ENCODE assay signal across 8 mouse cellular contexts in the genomic region with DNA sequence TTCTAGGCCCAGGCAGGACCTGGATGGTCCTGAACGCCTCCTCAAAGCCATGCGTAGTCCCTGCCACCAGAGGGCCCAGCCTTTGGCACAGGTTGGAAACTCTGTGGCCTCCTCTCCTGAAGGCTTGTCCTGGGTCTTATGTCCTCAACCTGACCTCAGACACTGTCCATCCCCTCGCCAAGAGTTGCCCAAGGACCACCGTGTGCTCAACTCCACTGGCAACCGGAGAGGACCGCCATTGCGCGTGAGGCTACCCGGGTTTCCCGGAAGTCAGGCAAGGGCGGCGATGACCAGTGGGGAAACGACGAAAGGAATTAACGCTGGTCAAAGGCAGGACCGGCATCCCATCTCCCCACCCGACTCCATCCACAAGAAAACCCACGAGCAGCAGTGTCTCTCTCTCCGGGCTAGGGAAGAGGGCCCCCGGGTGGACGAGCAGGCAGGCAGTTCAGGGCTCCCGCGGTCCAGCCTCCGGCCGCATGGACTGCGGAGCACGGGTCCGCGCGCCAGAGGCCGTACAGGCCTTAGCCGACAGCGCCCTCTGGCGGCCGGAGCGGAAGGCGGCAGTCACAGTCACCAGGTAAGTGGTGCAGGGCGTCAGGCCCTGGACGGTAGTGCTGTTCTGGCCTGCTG. TPM values are rescaled to one million over a fixed set of nuclear protein-coding genes. Genes with fewer than 3 reads are reported as not detected.
DNase-seq lines count a peak whose midpoint lies in the region; ATAC-seq and TF ChIP-seq lines count a peak whose summit lies in the region.

No protein-coding gene starts in this region.

- under 1% methylated on average over 39 of the region's 39 CpGs for WGBS in hindbrain, embryonic 11.5 days
- WGBS in lung, postnatal 0 days: under 1% methylated on average over 32 of the region's 39 CpGs

- TF ChIP-seq POLR2A in MEL (IDR thresholded peaks at IDR 0.05; ENCODE audit: control insufficient read depth in 1 of 2, insufficient read depth in 1 of 2, low read depth in 1 of 2, low read length in 2 of 2, poor library complexity in 1 of 2): peak; percentile 85 to 91

- peak overlapping the region; percentile 97 for H3K9ac ChIP-seq in MEL (ENCODE audit: control insufficient read depth, low read depth, low read length, poor library complexity, severe bottlenecking)
- H3K9ac ChIP-seq in hindbrain, embryonic 11.5 days (ENCODE audit: low read depth, low read length): peak overlapping the region; percentile 83
- H3K9ac ChIP-seq in lung, postnatal 0 days (replicated peaks; ENCODE audit: low read depth): peak overlapping the region; percentile 51

- peak; percentile 68 for ATAC-seq in frontal cortex, adult (ENCODE audit: low TSS enrichment)
- peak; percentile 94 for ATAC-seq in hindbrain, embryonic 11.5 days (ENCODE audit: low FRiP score)
- ATAC-seq in lung, postnatal 0 days: peak; percentile 92

- peak overlapping the region; percentile 55 for H3K27ac ChIP-seq in MEL (ENCODE audit: control insufficient read depth, low read depth, low read length)
- no peak overlapping the region for H3K27ac ChIP-seq in hindbrain, embryonic 11.5 days (ENCODE audit: low read depth, low read length)
- peak overlapping the region; percentile 63 for H3K27ac ChIP-seq in lung, postnatal 0 days (ENCODE audit: low read length)

- peak overlapping the region; percentile 86 for H3K4me2 ChIP-seq in hindbrain, embryonic 11.5 days (replicated peaks; ENCODE audit: low read depth, low read length)
- H3K4me2 ChIP-seq in lung, postnatal 0 days (replicated peaks; ENCODE audit: low read depth, low read length): peak overlapping the region; percentile 85

- H3K9me3 ChIP-seq in MEL (replicated peaks; ENCODE audit: insufficient read depth, low read length): no peaks in the 10 kb centered on the region
- H3K9me3 ChIP-seq in hindbrain, embryonic 11.5 days (ENCODE audit: control insufficient read depth, low read length): no peaks in the 10 kb centered on the region
- H3K9me3 ChIP-seq in lung, postnatal 0 days (ENCODE audit: low read length): no peaks in the 10 kb centered on the region

- peak overlapping the region; percentile 73 to 84 for H3K4me3 ChIP-seq in MEL (ENCODE audit: control insufficient read depth in 1 of 2, insufficient read depth in 1 of 2, low read depth in 2 of 2, low read length in 2 of 2)
- peak overlapping the region; percentile 52 for H3K4me3 ChIP-seq in hindbrain, embryonic 11.5 days (ENCODE audit: low read depth, low read length)
- peak overlapping the region; percentile 53 for H3K4me3 ChIP-seq in lung, postnatal 0 days (ENCODE audit: low read depth, low read length)

- peaks cover 0 to 2% of the 10 kb centered on the region in 2 experiments; a peak in 1 of 4 replicates for H3K36me3 ChIP-seq in MEL (ENCODE audit: control insufficient read depth in 1 of 2, insufficient read depth in 2 of 2, low read length in 2 of 2)
- no peaks in the 10 kb centered on the region for H3K36me3 ChIP-seq in hindbrain, embryonic 11.5 days (ENCODE audit: control insufficient read depth, insufficient read depth, low read length)
- no peaks in the 10 kb centered on the region for H3K36me3 ChIP-seq in lung, postnatal 0 days (ENCODE audit: insufficient read depth, low read length)

- no peaks in the 10 kb centered on the region for H3K27me3 ChIP-seq in MEL (ENCODE audit: control insufficient read depth in 1 of 2, insufficient read depth in 2 of 2, low read length in 2 of 2)
- H3K27me3 ChIP-seq in hindbrain, embryonic 11.5 days (ENCODE audit: control insufficient read depth, insufficient read depth, low read length): peaks cover 20% of the 10 kb centered on the region
- 0 out of 2 replicates have a peak, but pooled peaks cover 4% of the 10 kb centered on the region for H3K27me3 ChIP-seq in lung, postnatal 0 days (replicated peaks; ENCODE audit: insufficient read depth, low read length)

- peak; percentile 66 for TF ChIP-seq RAD21 in MEL (IDR thresholded peaks at IDR 0.05; ENCODE audit: low read depth, low read length)

- TF ChIP-seq EP300 in MEL (IDR thresholded peaks at IDR 0.05; ENCODE audit: low read depth in 1 of 2, low read length in 2 of 2): no peak
- no peak for TF ChIP-seq EP300 in lung, postnatal 0 days (IDR thresholded peaks at IDR 0.05)

- peaks cover 3% of the 10 kb centered on the region; the same call in 1 of the 2 replicates for H3K79me2 ChIP-seq in MEL (ENCODE audit: control insufficient read depth, insufficient read depth, low read length, poor library complexity)

- peak; percentile 87 for DNase-seq in MEL (ENCODE audit: low read depth, low spot score)
- DNase-seq in cerebellum, adult 8-10 months: peak; percentile 95
- DNase-seq in hindbrain, embryonic 11.5 days (ENCODE audit: low spot score): peak; percentile 97
- DNase-seq in layer of hippocampus, adult 9-11 months: peak; percentile 86
- DNase-seq in lung, postnatal 0 days (ENCODE audit: low spot score): peak; percentile 93
- DNase-seq in ovary, postnatal 10 days (ENCODE audit: low spot score): peak; percentile 94
- DNase-seq in thymus, postnatal 10 days (ENCODE audit: low spot score in 2 of 2): peak; percentile 61 to 86

- H3K4me1 ChIP-seq in MEL (ENCODE audit: control insufficient read depth in 1 of 2, insufficient read depth in 2 of 2, low read length in 2 of 2): peaks cover 0 to 15% of the 10 kb centered on the region in 2 experiments; a peak in 2 of 4 replicates
- H3K4me1 ChIP-seq in hindbrain, embryonic 11.5 days (replicated peaks; ENCODE audit: control insufficient read depth, insufficient read depth, low read length): peaks cover 2% of the 10 kb centered on the region; the same call in 1 of the 2 replicates
- H3K4me1 ChIP-seq in lung, postnatal 0 days (ENCODE audit: insufficient read depth, low read depth, low read length): peaks cover 8% of the 10 kb centered on the region; the same call in 1 of the 2 replicates

- TF ChIP-seq CTCF in MEL (IDR thresholded peaks at IDR 0.05 in 2 of 3, conservative IDR thresholded peaks at IDR 0.05 in 1 of 3; ENCODE audit: control insufficient read depth in 1 of 3, insufficient read depth in 1 of 3, low read depth in 2 of 3, low read length in 3 of 3, poor library complexity in 1 of 3, severe bottlenecking in 1 of 3): peak; percentile 83 to 99 (median 92)
- TF ChIP-seq CTCF in lung, postnatal 0 days (IDR thresholded peaks at IDR 0.05): peak; percentile 99

TF ChIP-seq in MEL, 35 proteins besides CTCF, POLR2A, EP300 and RAD21 (continues in another document):
- TF ChIP-seq MYC (IDR thresholded peaks at IDR 0.05; ENCODE audit: low read depth, low read length) (no peak), MAX (IDR thresholded peaks at IDR 0.05; ENCODE audit: low read length) (peak; percentile 73), GABPA (IDR thresholded peaks at IDR 0.05; ENCODE audit: low read depth, low read length) (no peak), TBP (IDR thresholded peaks at IDR 0.05; ENCODE audit: low read depth, low read length) (0 out of 2 replicates have a peak, but pooled peaks have one; percentile 14), ZMIZ1 (IDR thresholded peaks at IDR 0.05; ENCODE audit: low read depth, low read length) (no peak), TCF12 (IDR thresholded peaks at IDR 0.05; ENCODE audit: low read depth, low read length) (peak; percentile 37; the same call in 1 of the 2 replicates), SMC3 (IDR thresholded peaks at IDR 0.05; ENCODE audit: low read depth, low read length) (peak; percentile 60), E2F4 (IDR thresholded peaks at IDR 0.05; ENCODE audit: borderline replicate concordance, low read depth, low read length) (no peak), MAFK (IDR thresholded peaks at IDR 0.05; ENCODE audit: borderline replicate concordance, low read depth, low read length) (no peak), HCFC1 (IDR thresholded peaks at IDR 0.05; ENCODE audit: low read depth, low read length) (peak; percentile 71), ZC3H11A (IDR thresholded peaks at IDR 0.05; ENCODE audit: low read depth, low read length) (peak; percentile 33; the same call in 1 of the 2 replicates), MXI1 (IDR thresholded peaks at IDR 0.05; ENCODE audit: low read depth, low read length) (peak; percentile 66; the same call in 1 of the 2 replicates), POLR2AphosphoS2 (IDR thresholded peaks at IDR 0.05; ENCODE audit: low read length) (peak; percentile 60; the same call in 1 of the 2 replicates)

RNA-seq across cellular contexts. Expression of a gene that starts 4.5 kb away (rescaled TPM):
- total RNA-seq in MEL (2012; rRNA removed): 0.33 and 0.42 TPM in 2 replicates
- polyA plus RNA-seq in MEL (2012; ENCODE audit: insufficient read depth in 1 of 2, insufficient read length in 2 of 2, low read depth in 1 of 2, low replicate concordance in 2 of 2, missing spikeins in 1 of 2): under 1 TPM in 1 of 2 experiments, not detected in 1; 0.33 TPM
- polyA plus RNA-seq in hindbrain, embryonic 11.5 days (2014; fragmentation: Nextera tagmentation; extraction: Ambion mirVana): 8.6 and 9.5 TPM in 2 replicates
- polyA plus RNA-seq in lung, postnatal 0 days (2015; fragmentation: Nextera tagmentation; extraction: Ambion mirVana): 6.5 and 7.0 TPM in 2 replicates

RNA-seq across cellular contexts. Expression of a gene that starts 9.1 kb away (rescaled TPM):
- total RNA-seq in MEL (2012; rRNA removed): 198 and 220 TPM in 2 replicates
- polyA plus RNA-seq in MEL (2012; ENCODE audit: insufficient read depth in 1 of 2, insufficient read length in 2 of 2, low read depth in 1 of 2, low replicate concordance in 2 of 2, missing spikeins in 1 of 2): 100 to 1,000 TPM in 1 of 2 experiments, not detected in 1; 232 TPM
- polyA plus RNA-seq in hindbrain, embryonic 11.5 days (2014; fragmentation: Nextera tagmentation; extraction: Ambion mirVana): 70.9 and 79.9 TPM in 2 replicates
- polyA plus RNA-seq in lung, postnatal 0 days (2015; fragmentation: Nextera tagmentation; extraction: Ambion mirVana): 26.1 and 28.5 TPM in 2 replicates

RNA-seq across cellular contexts. Expression of a gene that starts 15.7 kb away (rescaled TPM):
- 0.10 and 0.19 TPM in 2 replicates for total RNA-seq in MEL (2012; rRNA removed)
- polyA plus RNA-seq in MEL (2012; ENCODE audit: insufficient read depth in 1 of 2, insufficient read length in 2 of 2, low read depth in 1 of 2, low replicate concordance in 2 of 2, missing spikeins in 1 of 2): under 1 TPM in 1 of 2 experiments, not detected in 1; 0.32 TPM
- polyA plus RNA-seq in hindbrain, embryonic 11.5 days (2014; fragmentation: Nextera tagmentation; extraction: Ambion mirVana): 0.25 and 0.52 TPM in 2 replicates
- polyA plus RNA-seq in lung, postnatal 0 days (2015; fragmentation: Nextera tagmentation; extraction: Ambion mirVana): 0.13 and 0.31 TPM in 2 replicates

RNA-seq across cellular contexts. Expression of a gene that starts 20.2 kb away (rescaled TPM):
- 0.12 TPM in 1 of 2 replicates, not detected in the other for total RNA-seq in MEL (2012; rRNA removed)
- not detected for polyA plus RNA-seq in MEL (2012; ENCODE audit: insufficient read depth in 1 of 2, insufficient read length in 2 of 2, low read depth in 1 of 2, low replicate concordance in 2 of 2, missing spikeins in 1 of 2)
- polyA plus RNA-seq in hindbrain, embryonic 11.5 days (2014; fragmentation: Nextera tagmentation; extraction: Ambion mirVana): not detected in 2 replicates
- 6.0 and 6.6 TPM in 2 replicates for polyA plus RNA-seq in lung, postnatal 0 days (2015; fragmentation: Nextera tagmentation; extraction: Ambion mirVana)

RNA-seq across cellular contexts. Expression of a gene that starts 32.7 kb away (rescaled TPM):
- 301 and 346 TPM in 2 replicates for total RNA-seq in MEL (2012; rRNA removed)
- 100 to 1,000 TPM in 1 of 2 experiments, not detected in 1; 336 TPM for polyA plus RNA-seq in MEL (2012; ENCODE audit: insufficient read depth in 1 of 2, insufficient read length in 2 of 2, low read depth in 1 of 2, low replicate concordance in 2 of 2, missing spikeins in 1 of 2)
- polyA plus RNA-seq in hindbrain, embryonic 11.5 days (2014; fragmentation: Nextera tagmentation; extraction: Ambion mirVana): 238 and 242 TPM in 2 replicates
- polyA plus RNA-seq in lung, postnatal 0 days (2015; fragmentation: Nextera tagmentation; extraction: Ambion mirVana): 164 and 186 TPM in 2 replicates
